Mouse (Mus musculus) lung, embryonic 16.5 days (tissue): ENCODE data around the gene Vangl1. TPM values are rescaled to one million over a fixed set of nuclear protein-coding genes. Genes with fewer than 3 reads are reported as not detected.

Experiments
- ATAC-seq: fragments of 200-750 bp; cut with Nextera tagmentation; 2 replicates; pipeline ENCODE4 v1.8.0; 2017; ENCODE audit warnings: low read depth, mild to moderate bottlenecking, moderate library complexity
- H3K27ac ChIP-seq: fragments of 300-500 bp; sonication (generic); 2 replicates; pipeline ENCODE4 v1.5.1; 2014; ENCODE audit warnings: mild to moderate bottlenecking, control low read depth, low read length
- H3K27me3 ChIP-seq: fragments of 300-500 bp; sonication (generic); 2 replicates; pipeline ENCODE4 v1.6.1; 2014; ENCODE audit warnings: low read depth, low read length, mixed read lengths; ENCODE audit not compliant: control insufficient read depth, insufficient read depth
- H3K36me3 ChIP-seq: fragments of 300-500 bp; sonication (generic); 2 replicates; pipeline ENCODE4 v1.6.1; 2014; ENCODE audit warnings: low read length; ENCODE audit not compliant: control insufficient read depth, insufficient read depth
- H3K4me1 ChIP-seq: fragments of 300-500 bp; sonication (generic); replicated peaks from 2 replicates; pipeline ENCODE4 v1.6.1; 2014; ENCODE audit warnings: low read length, mixed read lengths; ENCODE audit not compliant: control insufficient read depth, insufficient read depth
- H3K4me2 ChIP-seq: fragments of 300-500 bp; sonication (generic); 2 replicates; pipeline ENCODE4 v1.6.1; 2014; ENCODE audit warnings: low read depth, low read length, control low read depth
- H3K4me3 ChIP-seq: fragments of 300-500 bp; sonication (generic); 2 replicates; pipeline ENCODE4 v1.5.1; 2014; ENCODE audit warnings: mild to moderate bottlenecking, low read length, control low read depth
- H3K9ac ChIP-seq: fragments of 300-500 bp; sonication (generic); 2 replicates; pipeline ENCODE4 v1.6.1; 2014; ENCODE audit warnings: low read length, control low read depth
- H3K9me3 ChIP-seq: fragments of 300-500 bp; sonication (generic); 2 replicates; pipeline ENCODE4 v1.6.1; 2016; ENCODE audit warnings: low read length; ENCODE audit not compliant: control insufficient read depth
- WGBS: fragments of 180-500 bp; shearing (Covaris S2); extraction: QIAGEN DNeasy Blood & Tissue Kit; methylation state at CpG from one replicate; pipeline ENCODE4 v1.1.7; 2014; 5-methylcytosine and 5-hydroxymethylcytosine counted together
- polyA plus RNA-seq: library from polyadenylated mRNA; unstranded; fragments of >200 nt; fragmentation: Nextera tagmentation; extraction: Ambion mirVana; gene quantifications from 2 replicates; pipeline ENCODE4 v1.2.1, GENCODE M21; 2015

The Vangl1 gene
- polyA plus RNA-seq, 1 experiment from 2014 or later, result 28.4 TPM

GRCm38 (mm10) chr3:102203131-102203530 is 1.4 kb downstream of the Vangl1 start:
- Histone ChIP-seq H3K4me2 (peak overlapping the region; percentile 85), H3K4me1 (peaks cover 28% of the 10 kb centered on the region), H3K9me3 (no peaks in the 10 kb centered on the region), H3K27me3 (peaks cover 11% of the 10 kb centered on the region), H3K9ac (peak overlapping the region; percentile 84), H3K4me3 (peak overlapping the region; percentile 70), H3K27ac (no peak overlapping the region), H3K36me3 (no peaks in the 10 kb centered on the region)
- 16% methylated on average over 7 of the region's 7 CpGs for WGBS
- no peak for ATAC-seq

- Histone ChIP-seq H3K9ac (no peak overlapping the region), H3K4me2 (no peak overlapping the region), H3K4me3 (no peak overlapping the region), H3K27me3 (no peaks in the 10 kb centered on the region; the same call in 1 of the 2 replicates), H3K36me3 (peaks cover 5% of the 10 kb centered on the region), H3K4me1 (peaks cover 53% of the 10 kb centered on the region), H3K9me3 (no peaks in the 10 kb centered on the region), H3K27ac (no peak overlapping the region)
- no peak for ATAC-seq
- WGBS, result 41% methylated on average over 4 of the region's 4 CpGs
Observed at GRCm38 (mm10) chr3:102199991-102200390, 4.5 kb downstream of the Vangl1 start.

- Histone ChIP-seq H3K36me3 (peaks cover 5% of the 10 kb centered on the region), H3K4me3 (no peak overlapping the region), H3K9ac (no peak overlapping the region), H3K9me3 (no peaks in the 10 kb centered on the region), H3K4me1 (peaks cover 57% of the 10 kb centered on the region), H3K27ac (no peak overlapping the region), H3K27me3 (no peaks in the 10 kb centered on the region; the same call in 1 of the 2 replicates), H3K4me2 (no peak overlapping the region)
- WGBS, result 54% methylated on average over 4 of the region's 4 CpGs
- ATAC-seq, result no peak
Observed at GRCm38 (mm10) chr3:102199226-102199625, 5.3 kb downstream of the Vangl1 start.

GRCm38 (mm10) chr3:102198446-102198845 is 6.0 kb downstream of the Vangl1 start:
- no peak overlapping the region for H3K27ac ChIP-seq
- H3K9ac ChIP-seq, result no peak overlapping the region
- H3K36me3 ChIP-seq, result peaks cover 5% of the 10 kb centered on the region
- no peak overlapping the region for H3K4me2 ChIP-seq
- no peak overlapping the region for H3K4me3 ChIP-seq
- no peaks in the 10 kb centered on the region for H3K9me3 ChIP-seq
- 62% methylated on average over 6 of the region's 6 CpGs for WGBS
- no peaks in the 10 kb centered on the region; the same call in 1 of the 2 replicates for H3K27me3 ChIP-seq
- ATAC-seq, result no peak
- H3K4me1 ChIP-seq, result peaks cover 65% of the 10 kb centered on the region

GRCm38 (mm10) chr3:102197746-102198145 is 6.7 kb downstream of the Vangl1 start:
- peaks cover 67% of the 10 kb centered on the region for H3K4me1 ChIP-seq
- 23% methylated on average over 5 of the region's 5 CpGs for WGBS
- no peak overlapping the region for H3K27ac ChIP-seq
- 0 out of 2 replicates have a peak overlapping the region, but pooled peaks have one; percentile 1 for H3K9ac ChIP-seq
- 0 out of 2 replicates have a peak, but pooled peaks have one; percentile 13 for ATAC-seq
- H3K4me3 ChIP-seq, result no peak overlapping the region
- H3K9me3 ChIP-seq, result no peaks in the 10 kb centered on the region
- H3K27me3 ChIP-seq, result no peaks in the 10 kb centered on the region; the same call in 1 of the 2 replicates
- peaks cover 5% of the 10 kb centered on the region for H3K36me3 ChIP-seq
- no peak overlapping the region for H3K4me2 ChIP-seq

- no peak overlapping the region for H3K4me2 ChIP-seq
- no peak overlapping the region for H3K27ac ChIP-seq
- no peak overlapping the region for H3K9ac ChIP-seq
- no peak overlapping the region for H3K4me3 ChIP-seq
- WGBS, result 73% methylated on average over 5 of the region's 5 CpGs
- H3K4me1 ChIP-seq, result peaks cover 67% of the 10 kb centered on the region
- H3K9me3 ChIP-seq, result no peaks in the 10 kb centered on the region
- peaks cover 5% of the 10 kb centered on the region for H3K36me3 ChIP-seq
- no peak for ATAC-seq
- no peaks in the 10 kb centered on the region for H3K27me3 ChIP-seq
Observed at GRCm38 (mm10) chr3:102197152-102197551, 7.3 kb downstream of the Vangl1 start.

- ATAC-seq, result no peak
- Histone ChIP-seq H3K36me3 (peaks cover 5% of the 10 kb centered on the region), H3K4me3 (no peak overlapping the region), H3K9ac (no peak overlapping the region), H3K9me3 (no peaks in the 10 kb centered on the region), H3K4me2 (no peak overlapping the region), H3K27me3 (no peaks in the 10 kb centered on the region), H3K4me1 (peaks cover 73% of the 10 kb centered on the region), H3K27ac (no peak overlapping the region)
- WGBS, result 81% methylated on average over 9 of the region's 9 CpGs
Observed at GRCm38 (mm10) chr3:102196166-102196565, 8.3 kb downstream of the Vangl1 start.

GRCm38 (mm10) chr3:102195762-102196161 is 8.7 kb downstream of the Vangl1 start:
- no peak for ATAC-seq
- Histone ChIP-seq H3K9ac (no peak overlapping the region), H3K9me3 (no peaks in the 10 kb centered on the region), H3K4me1 (peaks cover 73% of the 10 kb centered on the region), H3K36me3 (peaks cover 5% of the 10 kb centered on the region), H3K27ac (no peak overlapping the region), H3K4me3 (no peak overlapping the region), H3K4me2 (no peak overlapping the region), H3K27me3 (no peaks in the 10 kb centered on the region)
- WGBS, result 35% methylated on average over 2 of the region's 2 CpGs

GRCm38 (mm10) chr3:102194291-102195051 is 10.0 kb downstream of the Vangl1 start:
- WGBS, result 14% methylated on average over 11 of the region's 11 CpGs
- ATAC-seq, result peak; percentile 22

More at GRCm38 (mm10) chr3:102194291-102195051, 10.0 kb downstream of the Vangl1 start:
- Histone ChIP-seq H3K4me2 (peak overlapping the region; percentile 44), H3K9me3 (no peaks in the 10 kb centered on the region), H3K4me3 (no peak overlapping the region), H3K27ac (peak overlapping the region; percentile 89), H3K9ac (peak overlapping the region; percentile 13; the same call in 1 of the 2 replicates), H3K4me1 (peaks cover 75% of the 10 kb centered on the region), H3K27me3 (no peaks in the 10 kb centered on the region), H3K36me3 (peaks cover 5% of the 10 kb centered on the region)
